Mouse (Mus musculus): ENCODE measurements around the gene Fgfr2.

- TF ChIP-seq CTCF (IDR thresholded peaks at IDR 0.05) (peak; percentile 64), EP300 (IDR thresholded peaks at IDR 0.05) (no peak)
Observed at GRCm38 (mm10) chr7:133133552-133133951, 10.4 kb upstream of the Fgfr2 start.
